Mouse (Mus musculus) inflammation-experienced regulatory T-cells (primary cell): ENCODE measurements around the gene Izumo1r. TPM values are rescaled to one million over a fixed set of nuclear protein-coding genes. Genes with fewer than 3 reads are reported as not detected.

Source experiments
- polyA plus RNA-seq, 2 experiments: library from polyadenylated mRNA; unstranded; fragments of 100-300 nt; shearing (Covaris generic); gene quantifications; one replicate each; pipeline ENCODE4 v1.2.1; 2017

The Izumo1r gene
- 1,000 to 10,000 TPM in 1 of 2 experiments, 100 to 1,000 TPM in 1; 418 to 1,067 TPM for polyA plus RNA-seq

DNA sequence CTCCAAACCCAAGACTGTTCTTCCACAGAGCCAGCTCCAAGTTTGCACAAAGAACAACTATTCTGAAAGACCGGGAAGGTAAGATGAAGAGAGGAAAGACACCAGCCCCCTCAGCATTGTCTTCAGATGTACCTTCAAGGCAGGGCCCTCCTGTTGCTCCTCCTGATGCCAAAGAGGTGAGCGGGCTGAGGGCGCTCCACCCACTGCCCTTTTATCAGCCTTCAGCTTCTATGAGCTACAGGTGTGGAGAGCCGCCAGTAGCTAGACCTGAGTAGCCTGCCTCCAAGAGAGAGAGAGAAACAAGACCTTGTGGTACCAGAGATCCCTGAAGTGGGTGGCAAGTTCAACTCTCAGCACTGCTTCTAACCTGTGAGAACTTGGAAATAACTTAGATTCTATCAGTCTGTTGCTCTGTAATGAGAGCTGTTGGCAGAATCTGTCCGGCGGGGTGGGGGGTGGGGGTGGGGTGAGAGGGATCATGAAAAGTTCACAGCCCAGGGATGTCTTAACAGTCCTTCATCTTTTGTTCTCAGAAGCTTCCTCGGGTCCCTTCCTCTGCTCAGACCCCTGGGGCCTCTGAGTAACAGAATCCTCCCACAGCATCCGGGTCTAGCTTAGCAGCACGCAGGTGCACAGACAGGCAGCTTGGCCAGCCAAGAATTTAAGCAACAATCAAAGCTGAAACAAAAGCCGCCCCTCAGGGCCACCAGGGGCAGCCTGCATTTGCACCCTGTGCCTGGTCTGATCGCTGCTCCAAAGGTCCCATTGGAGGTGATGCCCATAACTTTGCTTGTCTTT is at the start of gene Izumo1r:
TSS of gene Izumo1r (minus strand) at position 369 of the 798 bp plus-strand sequence.

DNA sequence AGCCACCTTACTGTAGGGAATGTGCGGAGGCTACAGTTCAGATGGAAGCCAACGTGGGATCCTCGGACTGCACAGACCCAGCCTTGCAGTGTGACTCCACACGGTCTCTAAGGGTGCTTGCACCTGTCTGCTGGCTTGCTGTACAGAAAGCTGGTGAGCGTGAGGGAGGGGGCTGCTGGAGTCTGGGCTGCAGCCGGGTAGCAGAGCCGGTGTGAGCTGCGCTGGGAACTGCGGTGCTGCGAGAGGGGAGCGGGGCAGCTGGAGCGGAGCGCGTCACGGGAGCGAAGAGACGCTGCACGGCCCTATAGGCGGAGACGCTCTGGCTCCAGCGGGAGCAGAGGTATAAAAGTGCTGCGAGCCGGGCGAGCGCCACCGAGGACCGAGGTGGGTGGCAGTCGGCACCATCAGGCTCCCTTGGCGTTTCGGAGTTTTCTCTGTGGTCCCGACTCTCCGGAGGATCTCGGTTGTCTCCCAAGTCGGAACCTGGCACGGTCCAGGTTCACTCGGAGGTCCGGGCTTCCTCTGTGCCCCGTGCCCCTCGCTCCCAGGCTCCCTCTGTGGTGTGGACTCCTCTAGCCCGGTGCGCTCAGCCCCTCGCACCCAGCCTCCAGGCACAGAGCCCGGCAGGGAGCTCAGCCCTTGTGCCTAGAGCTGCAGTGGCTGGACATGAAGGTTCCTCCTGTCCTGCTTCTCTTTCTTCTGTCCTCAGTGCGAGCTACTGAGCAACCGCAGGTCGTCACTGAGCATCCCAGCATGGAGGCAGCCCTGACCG is 43.7 kb downstream of the Izumo1r start, which contains the start of gene Gpr83:
TSS of gene Gpr83 (plus strand) at position 343 of the 772 bp plus-strand sequence.

Other genes starting within 250 kb of the Izumo1r start
- gene Piwil4, start 163.2 kb downstream of the Izumo1r start, polyA plus RNA-seq = under 1 TPM; 0.15 to 0.68 TPM
- gene Fut4, start 151.6 kb downstream of the Izumo1r start, polyA plus RNA-seq = under 1 TPM; 0.27 to 0.51 TPM
- not detected for gene 1700012B09Rik, start 132.9 kb downstream of the Izumo1r start, polyA plus RNA-seq
- gene Mre11a, start 119.3 kb downstream of the Izumo1r start, polyA plus RNA-seq = 10 to 100 TPM; 23.0 to 27.6 TPM
- gene Ankrd49, start 119.1 kb downstream of the Izumo1r start, polyA plus RNA-seq = 10 to 100 TPM; 21.7 to 34.1 TPM
- gene Gpr83, start 43.7 kb downstream of the Izumo1r start, polyA plus RNA-seq = 10 to 100 TPM; 35.0 to 86.0 TPM
- 100 to 1,000 TPM; 140 to 150 TPM for gene Panx1, start 141.5 kb upstream of the Izumo1r start, polyA plus RNA-seq
- under 1 TPM; 0.12 to 0.49 TPM for gene Hephl1, start 208.2 kb upstream of the Izumo1r start, polyA plus RNA-seq